Mouse (Mus musculus): Measurements from ENCODE around the gene Bckdha. TPM values are rescaled to one million over a fixed set of nuclear protein-coding genes. Genes with fewer than 3 reads are reported as not detected.
A peak's percentile ranks its signal among the peaks of the same experiment; 100 is the strongest.

Bckdha gene
- polyA plus RNA-seq, 1 experiment from 2014 or later: 59.2 TPM

GRCm38 (mm10) chr7:25637099-25637498 lies 21.7 kb downstream of the Bckdha start:
- Histone ChIP-seq H3K9me3 (no peaks in the 10 kb centered on the region), H3K4me3 (no peak overlapping the region), H3K36me3 (peaks cover 46% of the 10 kb centered on the region), H3K27me3 (no peaks in the 10 kb centered on the region), H3K27ac (no peak overlapping the region), H3K4me1 (no peaks in the 10 kb centered on the region), H3K9ac (no peak overlapping the region), H3K4me2 (replicated peaks) (no peak overlapping the region)
- no peak for ATAC-seq (ENCODE audit: insufficient number of reproducible peaks, insufficient read depth, low FRiP score, low TSS enrichment)
- WGBS: 87% methylated on average over 5 of the region's 5 CpGs

- Histone ChIP-seq H3K27ac (no peak overlapping the region), H3K36me3 (peaks cover 49% of the 10 kb centered on the region), H3K4me2 (replicated peaks) (no peak overlapping the region), H3K4me1 (no peaks in the 10 kb centered on the region), H3K4me3 (no peak overlapping the region), H3K27me3 (no peaks in the 10 kb centered on the region), H3K9ac (no peak overlapping the region), H3K9me3 (no peaks in the 10 kb centered on the region)
- 72% methylated on average over 3 of the region's 3 CpGs for WGBS
- no peak for ATAC-seq (ENCODE audit: insufficient number of reproducible peaks, insufficient read depth, low FRiP score, low TSS enrichment)
Observed at GRCm38 (mm10) chr7:25636373-25636772, 22.4 kb downstream of the Bckdha start.

- WGBS: 87% methylated on average over 5 of the region's 5 CpGs
Observed at GRCm38 (mm10) chr7:25632679-25633078, 26.1 kb downstream of the Bckdha start.

GRCm38 (mm10) chr7:25628323-25628620 lies 30.5 kb downstream of the Bckdha start:
- Histone ChIP-seq H3K9me3 (no peaks in the 10 kb centered on the region), H3K27ac (no peak overlapping the region), H3K4me2 (replicated peaks) (peak overlapping the region; percentile 60), H3K36me3 (peaks cover 48% of the 10 kb centered on the region), H3K4me3 (peak overlapping the region; percentile 36; the same call in 1 of the 2 replicates), H3K4me1 (peaks cover 14% of the 10 kb centered on the region), H3K9ac (no peak overlapping the region), H3K27me3 (peaks cover 21% of the 10 kb centered on the region; the same call in 1 of the 2 replicates)
- no peak for ATAC-seq (ENCODE audit: insufficient number of reproducible peaks, insufficient read depth, low FRiP score, low TSS enrichment)
- WGBS: 54% methylated on average over 8 of the region's 8 CpGs

More at GRCm38 (mm10) chr7:25632679-25633078, 26.1 kb downstream of the Bckdha start:
- ATAC-seq (ENCODE audit: insufficient number of reproducible peaks, insufficient read depth, low FRiP score, low TSS enrichment): no peak
- Histone ChIP-seq H3K4me1 (peaks cover 4% of the 10 kb centered on the region; the same call in 1 of the 2 replicates), H3K27me3 (peaks cover 16% of the 10 kb centered on the region; the same call in 1 of the 2 replicates), H3K9ac (no peak overlapping the region), H3K4me2 (replicated peaks) (no peak overlapping the region), H3K9me3 (no peaks in the 10 kb centered on the region), H3K27ac (no peak overlapping the region), H3K36me3 (peaks cover 53% of the 10 kb centered on the region), H3K4me3 (no peak overlapping the region)

- Histone ChIP-seq H3K4me3 (peak overlapping the region; percentile 36), H3K36me3 (peaks cover 42% of the 10 kb centered on the region), H3K4me1 (peaks cover 14% of the 10 kb centered on the region), H3K9me3 (no peaks in the 10 kb centered on the region), H3K27ac (no peak overlapping the region), H3K4me2 (replicated peaks) (peak overlapping the region; percentile 60), H3K27me3 (peaks cover 21% of the 10 kb centered on the region; the same call in 1 of the 2 replicates), H3K9ac (peak overlapping the region; percentile 36)
- 19% methylated on average over 38 of the region's 38 CpGs for WGBS
- ATAC-seq (ENCODE audit: insufficient number of reproducible peaks, insufficient read depth, low FRiP score, low TSS enrichment): peak; percentile 17; the same call in 1 of the 2 replicates
Observed at GRCm38 (mm10) chr7:25627431-25628322, 31.1 kb downstream of the Bckdha start.

- Histone ChIP-seq H3K4me1 (peaks cover 14% of the 10 kb centered on the region), H3K9me3 (no peaks in the 10 kb centered on the region), H3K4me3 (peak within 1 kb of the TSS; percentile 36), H3K27ac (0 out of 2 replicates have a peak within 1 kb of the TSS, but pooled peaks have one; percentile 18), H3K4me2 (replicated peaks) (peak within 1 kb of the TSS; percentile 60), H3K27me3 (peaks cover 21% of the 10 kb centered on the region; the same call in 1 of the 2 replicates), H3K36me3 (peaks cover 33% of the 10 kb centered on the region), H3K9ac (peak within 1 kb of the TSS; percentile 36)
- no peak for ATAC-seq (ENCODE audit: insufficient number of reproducible peaks, insufficient read depth, low FRiP score, low TSS enrichment)
- WGBS: 18% methylated on average over 29 of the region's 29 CpGs
Observed at GRCm38 (mm10) chr7:25626509-25627430, 32.0 kb downstream of the Bckdha start, which contains the start of gene B3gnt8. Gene B3gnt8, plus strand, starts transcription at chr7:25626654.

- no peak overlapping the region for H3K9ac ChIP-seq
- no peaks in the 10 kb centered on the region for H3K9me3 ChIP-seq
- no peak overlapping the region for H3K4me3 ChIP-seq
- 77% methylated on average over 10 of the region's 10 CpGs for WGBS
- H3K4me1 ChIP-seq: peaks cover 14% of the 10 kb centered on the region
- H3K27ac ChIP-seq: no peak overlapping the region
- H3K27me3 ChIP-seq: peaks cover 21% of the 10 kb centered on the region; the same call in 1 of the 2 replicates
- peaks cover 31% of the 10 kb centered on the region for H3K36me3 ChIP-seq
- no peak for ATAC-seq (ENCODE audit: insufficient number of reproducible peaks, insufficient read depth, low FRiP score, low TSS enrichment)
- no peak overlapping the region for H3K4me2 ChIP-seq (replicated peaks)
Observed at GRCm38 (mm10) chr7:25625594-25626250, 33.1 kb downstream of the Bckdha start.

- peaks cover 22% of the 10 kb centered on the region for H3K36me3 ChIP-seq
- H3K9ac ChIP-seq: no peak overlapping the region
- WGBS: 86% methylated on average over 5 of the region's 5 CpGs
- H3K4me2 ChIP-seq (replicated peaks): no peak overlapping the region
- ATAC-seq (ENCODE audit: insufficient number of reproducible peaks, insufficient read depth, low FRiP score, low TSS enrichment): no peak
- H3K9me3 ChIP-seq: no peaks in the 10 kb centered on the region
- peaks cover 21% of the 10 kb centered on the region; the same call in 1 of the 2 replicates for H3K27me3 ChIP-seq
- H3K4me1 ChIP-seq: peaks cover 17% of the 10 kb centered on the region
- no peak overlapping the region for H3K27ac ChIP-seq
- no peak overlapping the region for H3K4me3 ChIP-seq
Observed at GRCm38 (mm10) chr7:25624851-25625250, 33.9 kb downstream of the Bckdha start.

- no peak overlapping the region for H3K4me3 ChIP-seq
- H3K27me3 ChIP-seq: peaks cover 18% of the 10 kb centered on the region; the same call in 1 of the 2 replicates
- peaks cover 19% of the 10 kb centered on the region for H3K4me1 ChIP-seq
- no peak overlapping the region for H3K27ac ChIP-seq
- 87% methylated on average over 11 of the region's 11 CpGs for WGBS
- no peaks in the 10 kb centered on the region for H3K9me3 ChIP-seq
- H3K4me2 ChIP-seq (replicated peaks): no peak overlapping the region
- H3K36me3 ChIP-seq: peaks cover 14% of the 10 kb centered on the region
- no peak overlapping the region for H3K9ac ChIP-seq
- no peak for ATAC-seq (ENCODE audit: insufficient number of reproducible peaks, insufficient read depth, low FRiP score, low TSS enrichment)
Observed at GRCm38 (mm10) chr7:25623857-25624370, 34.9 kb downstream of the Bckdha start.

- no peak overlapping the region for H3K4me3 ChIP-seq
- peaks cover 13% of the 10 kb centered on the region for H3K36me3 ChIP-seq
- H3K27me3 ChIP-seq: no peaks in the 10 kb centered on the region
- 92% methylated on average over 11 of the region's 11 CpGs for WGBS
- no peaks in the 10 kb centered on the region for H3K9me3 ChIP-seq
- H3K4me2 ChIP-seq (replicated peaks): no peak overlapping the region
- H3K9ac ChIP-seq: no peak overlapping the region
- H3K4me1 ChIP-seq: peaks cover 5% of the 10 kb centered on the region
- ATAC-seq (ENCODE audit: insufficient number of reproducible peaks, insufficient read depth, low FRiP score, low TSS enrichment): no peak
- H3K27ac ChIP-seq: no peak overlapping the region
Observed at GRCm38 (mm10) chr7:25620751-25621150, 38.0 kb downstream of the Bckdha start.

GRCm38 (mm10) chr7:25620101-25620500 lies 38.7 kb downstream of the Bckdha start:
- Histone ChIP-seq H3K27ac (no peak overlapping the region), H3K27me3 (no peaks in the 10 kb centered on the region), H3K4me1 (peaks cover 5% of the 10 kb centered on the region), H3K36me3 (peaks cover 13% of the 10 kb centered on the region), H3K4me2 (replicated peaks) (peak overlapping the region; percentile 59), H3K4me3 (peak overlapping the region; percentile 64), H3K9ac (no peak overlapping the region; the same call in 1 of the 2 replicates), H3K9me3 (no peaks in the 10 kb centered on the region)
- WGBS: 90% methylated on average over 5 of the region's 5 CpGs
- no peak for ATAC-seq (ENCODE audit: insufficient number of reproducible peaks, insufficient read depth, low FRiP score, low TSS enrichment)

All from embryonic facial prominence, embryonic 12.5 days (tissue).